Mouse (Mus musculus) cerebellum, adult 2 months (tissue): Measurements from ENCODE around the gene Crisp1. TPM values are rescaled to one million over a fixed set of nuclear protein-coding genes. Genes with fewer than 3 reads are reported as not detected.

Experiments
- DNase-seq, 2 experiments: peaks; one replicate each; pipeline ENCODE4 v3.0.0; 2021
- H3K27ac ChIP-seq: fragments of 200-500 bp; 2 replicates; pipeline ENCODE4 v1.5.1; 2012; ENCODE audit warnings: low read length, control low read depth, inconsistent platforms; ENCODE audit not compliant: insufficient read depth
- H3K27me3 ChIP-seq: fragments of 200-500 bp; 2 replicates; pipeline ENCODE4 v1.6.1; 2012; ENCODE audit warnings: inconsistent platforms, mild to moderate bottlenecking, low read length, moderate library complexity; ENCODE audit not compliant: control insufficient read depth, insufficient read depth
- H3K4me1 ChIP-seq: fragments of 200-500 bp; 2 replicates; pipeline ENCODE4 v1.6.1; 2011; ENCODE audit warnings: low read length; ENCODE audit not compliant: control insufficient read depth, insufficient read depth
- H3K4me3 ChIP-seq: fragments of 200-500 bp; replicated peaks from 2 replicates; pipeline ENCODE3; 2011; ENCODE audit warnings: mild to moderate bottlenecking, low read depth, low read length, control low read depth; ENCODE audit not compliant: insufficient read depth
- CTCF ChIP-seq: fragments of 200-500 bp; IDR thresholded peaks from 2 replicates; pipeline ENCODE4 v1.5.1; 2011; ENCODE audit warnings: low read depth, mild to moderate bottlenecking, control low read depth, low read length, moderate library complexity, borderline replicate concordance; ENCODE audit not compliant: insufficient read depth
- POLR2A ChIP-seq: fragments of 200-500 bp; IDR thresholded peaks from 2 replicates; pipeline ENCODE4 v1.6.1; 2011; ENCODE audit warnings: low read length, control low read depth, borderline replicate concordance; ENCODE audit not compliant: insufficient read depth
- WGBS: fragments of 180-500 bp; shearing (Covaris S2); methylation state at CpG from one replicate; pipeline ENCODE4 v1.1.7; 2018; 5-methylcytosine and 5-hydroxymethylcytosine counted together
- polyA plus RNA-seq: library from polyadenylated mRNA; depleted of rRNA; stranded (reverse); fragments of >200 nt; gene quantifications from 2 replicates; pipeline ENCODE4 v1.2.3, GENCODE M21; 2012; rRNA removed

The Crisp1 gene
- polyA plus RNA-seq = 0.07 TPM in 1 of 2 replicates, not detected in the other

- no peak for DNase-seq
- no peak within 1 kb of the TSS for H3K4me3 ChIP-seq
- H3K27ac ChIP-seq = no peak within 1 kb of the TSS
- H3K27me3 ChIP-seq = no peaks in the 10 kb centered on the region
- 53% methylated on average over 2 of the region's 2 CpGs for WGBS
- TF ChIP-seq CTCF (no peak), POLR2A (no peak)
- no peaks in the 10 kb centered on the region for H3K4me1 ChIP-seq
These were observed at the start of gene Crisp1 for GRCm38 (mm10) chr17:40319062-40319461. Crisp1 (minus strand) TSS chr17:40319207.

DNA sequence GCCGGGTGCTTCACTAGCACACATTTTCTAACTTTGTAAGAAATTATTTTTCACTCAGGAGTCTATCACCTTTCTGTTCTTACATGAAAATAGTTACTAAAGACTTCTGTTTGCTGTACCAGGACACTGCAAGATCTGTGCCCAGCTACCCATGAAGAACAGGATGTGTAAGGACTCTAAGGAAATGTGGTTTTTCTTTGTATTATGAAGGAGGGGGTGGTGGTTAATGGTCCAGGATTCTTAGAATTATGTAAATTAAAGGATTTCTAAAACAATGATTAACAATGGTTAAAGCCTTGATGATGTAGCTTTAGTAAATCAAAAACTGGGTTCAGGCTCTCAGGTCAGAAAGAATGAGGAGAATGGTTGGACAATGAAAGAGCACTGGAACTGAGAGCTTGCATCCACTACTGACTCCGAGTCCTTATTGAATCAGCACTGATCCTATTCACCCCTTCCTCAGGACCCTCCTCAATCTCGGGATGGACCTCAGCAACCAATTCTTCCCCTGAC lies 23.5 kb upstream of the Crisp1 start:
- 67% methylated on average over 3 of the region's 3 CpGs for WGBS
- DNase-seq = no peak
- Histone ChIP-seq H3K4me1 (no peaks in the 10 kb centered on the region), H3K27me3 (no peaks in the 10 kb centered on the region; the same call in 1 of the 2 replicates), H3K4me3 (no peak overlapping the region), H3K27ac (no peak overlapping the region)
- TF ChIP-seq CTCF (no peak), POLR2A (no peak)

GRCm38 (mm10) chr17:40285435-40285834 lies 33.6 kb downstream of the Crisp1 start:
- Histone ChIP-seq H3K27ac (no peak overlapping the region), H3K4me3 (no peak overlapping the region), H3K27me3 (no peaks in the 10 kb centered on the region), H3K4me1 (no peaks in the 10 kb centered on the region)
- no peak for DNase-seq
- TF ChIP-seq CTCF (no peak), POLR2A (no peak)
- WGBS = 69% methylated on average over 2 of the region's 2 CpGs

DNA sequence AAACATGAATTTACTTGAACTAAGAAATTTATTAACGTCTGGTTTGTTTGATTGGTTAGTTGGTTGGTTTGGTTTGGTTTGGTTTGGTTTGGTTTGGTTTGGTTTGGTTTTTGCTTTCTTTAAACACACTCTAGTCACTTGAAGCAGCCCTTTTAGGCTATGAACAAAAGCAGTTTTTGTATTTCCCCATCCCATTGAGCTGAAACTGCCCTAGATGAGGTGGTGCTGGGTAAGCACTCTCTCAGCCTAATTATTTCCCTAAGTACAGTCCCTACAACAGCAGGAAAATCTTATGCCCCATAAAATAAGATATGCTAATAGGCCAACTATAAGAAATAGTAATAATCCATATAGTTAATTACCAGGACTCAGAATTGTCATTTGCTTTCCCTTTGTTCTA lies 43.5 kb downstream of the Crisp1 start:
- TF ChIP-seq CTCF (no peak), POLR2A (no peak)
- no peak overlapping the region for H3K4me3 ChIP-seq
- no peak for DNase-seq
- WGBS = 78% methylated on average over 1 of the region's 1 CpGs
- no peak overlapping the region for H3K27ac ChIP-seq
- H3K27me3 ChIP-seq = no peaks in the 10 kb centered on the region
- no peaks in the 10 kb centered on the region for H3K4me1 ChIP-seq

DNA sequence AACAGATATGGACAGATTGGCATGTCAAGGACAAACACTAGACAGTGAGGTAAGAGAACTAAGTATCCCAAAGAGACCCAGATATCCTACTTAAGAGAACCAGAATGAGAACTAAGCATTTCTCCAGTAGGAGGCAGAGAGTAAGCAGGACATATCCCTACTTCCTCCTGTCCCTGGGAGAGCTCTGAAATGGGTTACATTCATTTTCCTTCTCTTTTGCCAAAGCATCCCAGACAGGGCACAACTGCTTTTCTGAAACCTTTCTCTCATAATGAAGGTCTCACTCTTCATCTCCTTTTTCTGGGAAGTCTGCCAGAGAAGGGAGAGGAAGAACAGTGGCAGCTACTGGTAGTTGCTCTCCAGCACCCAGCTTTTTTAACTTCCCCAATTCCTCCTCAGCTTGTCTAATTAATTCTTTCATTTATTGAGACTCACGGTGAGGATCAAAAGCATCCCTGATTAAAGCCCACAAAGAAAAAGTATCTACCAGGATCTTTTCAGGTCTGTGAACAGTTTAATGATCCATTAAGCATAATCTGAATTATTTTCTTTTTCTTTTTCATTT lies 44.0 kb downstream of the Crisp1 start:
- TF ChIP-seq CTCF (no peak), POLR2A (no peak)
- Histone ChIP-seq H3K4me1 (no peaks in the 10 kb centered on the region), H3K27me3 (no peaks in the 10 kb centered on the region), H3K27ac (no peak overlapping the region), H3K4me3 (no peak overlapping the region)
- 18% methylated on average over 1 of the region's 1 CpGs for WGBS
- DNase-seq = no peak

DNA sequence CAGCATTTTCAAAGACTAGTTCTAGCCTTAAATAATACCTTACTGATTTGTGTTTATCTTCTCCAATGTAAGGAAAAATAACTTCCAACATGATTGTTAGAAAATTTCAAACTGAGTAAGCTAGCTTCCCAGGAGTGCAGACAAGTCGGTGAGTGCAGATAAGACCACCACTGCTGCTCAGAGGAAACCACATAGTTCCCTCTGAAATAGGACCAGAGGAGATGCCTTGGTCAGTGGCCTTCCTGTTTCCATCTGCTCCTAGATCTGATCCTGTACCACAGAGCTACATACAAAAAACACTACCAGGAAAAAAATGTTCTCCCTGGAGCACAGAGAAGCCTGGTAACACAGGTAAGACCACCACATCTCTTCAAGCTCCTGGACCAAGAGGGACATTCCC lies 66.5 kb downstream of the Crisp1 start:
- no peak for DNase-seq
- Histone ChIP-seq H3K4me3 (no peak overlapping the region), H3K4me1 (no peaks in the 10 kb centered on the region), H3K27ac (no peak overlapping the region), H3K27me3 (no peaks in the 10 kb centered on the region)
- WGBS = 84% methylated on average over 1 of the region's 1 CpGs
- TF ChIP-seq POLR2A = no peak
- TF ChIP-seq CTCF = no peak

Other genes with a start within 250 kb of the Crisp1 start
- not detected in 2 replicates for gene AC192777.2, start 223.8 kb downstream of the Crisp1 start, polyA plus RNA-seq
- not detected in 2 replicates for gene Pgk2, start 110.6 kb downstream of the Crisp1 start, polyA plus RNA-seq
- gene Crisp3, start 76.9 kb downstream of the Crisp1 start, polyA plus RNA-seq = not detected in 2 replicates
- not detected in 2 replicates for gene Esp8, start 200.8 kb upstream of the Crisp1 start, polyA plus RNA-seq
- gene Esp6, start 242.3 kb upstream of the Crisp1 start, polyA plus RNA-seq = not detected in 2 replicates